Mouse (Mus musculus): ENCODE data around the gene Ect2.

The Ect2 gene

GRCm38 (mm10) chr3:27070340-27070739 lies 83.3 kb downstream of the Ect2 start:
- DNase-seq (ENCODE audit: low read depth, low spot score): no peak

- DNase-seq (ENCODE audit: low read depth, low spot score): no peak
Measured at GRCm38 (mm10) chr3:27067206-27067605, 86.5 kb downstream of the Ect2 start.

DNA sequence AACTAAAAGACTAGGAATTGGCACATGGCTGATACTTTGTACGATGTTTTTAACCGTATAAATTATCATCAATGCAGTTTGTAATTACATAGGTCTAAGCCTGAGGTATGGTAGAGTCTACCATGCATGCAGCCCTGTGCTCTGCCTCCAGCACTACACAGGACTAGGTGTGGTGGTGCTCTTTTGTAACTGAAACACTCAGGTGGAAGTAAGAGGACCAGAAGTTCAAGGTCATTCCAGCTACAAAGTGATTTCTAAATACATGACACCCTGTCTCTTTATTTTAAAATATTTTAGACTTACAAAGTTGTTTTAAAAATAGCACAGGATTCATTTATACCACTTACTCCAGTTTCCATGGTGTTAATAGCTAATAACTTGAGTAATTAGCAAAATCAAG lies 88.8 kb downstream of the Ect2 start:
- DNase-seq (ENCODE audit: low read depth, low spot score): no peak

- DNase-seq (ENCODE audit: low read depth, low spot score): no peak
Measured at GRCm38 (mm10) chr3:27063399-27064260, 90.0 kb downstream of the Ect2 start.

- DNase-seq (ENCODE audit: low read depth, low spot score): no peak
Measured at GRCm38 (mm10) chr3:27060441-27060840, 93.2 kb downstream of the Ect2 start.

DNA sequence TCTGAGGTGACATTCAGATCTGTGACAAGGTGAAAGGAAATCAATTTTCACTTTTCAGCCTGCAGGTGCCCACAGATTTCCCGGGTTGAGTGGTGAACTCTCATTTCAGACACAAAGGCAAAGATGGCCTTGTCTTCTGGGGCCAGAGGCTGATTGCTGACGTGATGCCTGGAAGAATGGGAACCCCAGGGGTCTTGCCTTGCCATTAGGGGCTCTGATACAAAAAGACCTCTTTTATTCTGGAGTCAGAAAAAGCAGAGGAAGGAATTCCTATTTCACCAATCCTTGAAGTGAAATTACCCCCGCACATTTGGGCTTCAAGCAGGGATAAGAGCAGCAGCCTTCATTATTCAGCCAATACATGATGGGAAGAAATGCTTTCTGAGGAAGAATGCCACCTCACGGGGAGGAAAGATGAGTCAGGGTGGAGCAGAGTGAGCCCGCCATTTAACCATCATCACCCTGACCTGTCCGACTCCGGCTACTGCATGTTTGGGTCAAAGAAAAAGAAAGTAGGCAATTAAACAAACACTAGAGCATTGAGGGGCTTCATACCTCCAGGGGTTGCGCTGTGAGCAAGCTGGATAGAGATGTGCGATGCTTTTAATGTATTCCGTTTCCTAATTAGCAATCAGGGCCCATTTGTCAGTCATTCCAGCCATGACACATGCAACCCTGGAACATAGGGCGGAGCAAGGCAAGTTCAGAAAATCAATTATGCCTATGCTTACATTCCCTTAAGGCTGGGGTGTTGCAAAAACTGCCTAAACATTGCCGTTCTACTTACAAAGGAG lies 94.0 kb downstream of the Ect2 start:
- no peak for DNase-seq (ENCODE audit: low read depth, low spot score)

DNA sequence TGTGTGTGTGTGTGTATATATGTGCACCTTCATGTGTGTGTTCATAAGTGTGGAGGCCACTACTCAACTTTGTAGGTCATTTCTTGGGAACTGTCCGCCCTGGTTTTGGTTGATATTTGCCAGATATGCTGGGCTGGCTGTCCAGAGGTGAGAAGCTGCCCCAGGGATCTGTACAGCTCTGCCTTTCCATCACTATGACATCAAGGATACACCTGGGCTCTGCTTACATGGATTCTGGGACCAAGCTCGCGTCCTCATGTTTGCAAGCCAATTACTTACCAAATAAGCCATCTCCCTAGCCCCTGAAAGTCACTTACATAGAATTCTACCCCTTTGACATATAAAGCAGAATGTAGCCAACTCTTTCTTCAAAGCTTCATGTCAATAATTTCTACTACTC lies 98.2 kb downstream of the Ect2 start:
- no peak for DNase-seq (ENCODE audit: low read depth, low spot score)

DNA sequence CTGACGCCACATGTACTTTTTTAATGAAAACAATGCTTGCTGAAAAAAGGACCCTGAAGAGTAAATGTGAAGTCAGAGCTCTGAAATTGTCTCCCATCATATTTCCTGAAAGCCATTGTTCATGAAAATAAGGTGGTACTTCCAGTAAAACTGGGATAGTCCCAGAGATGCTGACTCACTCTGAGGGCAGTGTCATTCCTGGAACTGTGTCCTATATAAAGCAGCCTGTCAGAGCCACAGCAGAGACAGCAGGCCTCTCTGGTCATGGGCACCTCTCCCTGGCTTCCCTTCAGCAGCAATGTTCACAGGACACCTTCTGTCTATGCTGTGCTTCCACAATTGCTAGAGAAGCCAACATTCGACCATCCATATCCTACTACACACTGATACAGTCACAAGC lies 98.9 kb downstream of the Ect2 start:
- DNase-seq (ENCODE audit: low read depth, low spot score): peak; percentile 34
